Mouse (Mus musculus) erythroblast, embryonic 14.5 days (primary cell): ENCODE measurements at regions not wholly inside any gene's neighbourhood (a gene's known extent, or its start where the extent isn't known, plus 50 kb on each side); places are given as distances from the start of the nearest gene placed in this dataset.

ENCODE experiments used
- H3K27me3 ChIP-seq: 2 replicates; pipeline ENCODE4 v1.6.1; 2012; ENCODE audit warnings: inconsistent platforms; ENCODE audit not compliant: control insufficient read depth
- H3K36me3 ChIP-seq: 2 replicates; pipeline ENCODE4 v1.6.1; 2012; ENCODE audit warnings: mild to moderate bottlenecking, inconsistent platforms; ENCODE audit not compliant: control insufficient read depth
- H3K4me1 ChIP-seq: 2 replicates; pipeline ENCODE4 v1.6.1; 2012; ENCODE audit warnings: inconsistent platforms; ENCODE audit not compliant: control insufficient read depth
- H3K4me3 ChIP-seq: replicated peaks from 2 replicates; pipeline ENCODE3; 2012; ENCODE audit warnings: moderate library complexity, mild to moderate bottlenecking, inconsistent platforms
- H3K9me3 ChIP-seq: 2 replicates; pipeline ENCODE4 v1.6.1; 2012; ENCODE audit warnings: low read length, inconsistent platforms, mixed read lengths; ENCODE audit not compliant: control insufficient read depth
- GATA1 ChIP-seq: IDR thresholded peaks from 2 replicates; pipeline ENCODE4 v1.6.1; 2012; ENCODE audit warnings: low read length, inconsistent platforms, mixed read lengths
- TAL1 ChIP-seq: IDR thresholded peaks from 3 replicates; pipeline ENCODE4 v1.6.1; 2012; ENCODE audit warnings: low read length, inconsistent platforms, mixed read lengths

GRCm38 (mm10) chr12:79905828-79906737 is 206.7 kb downstream of the Zfp36l1 start:
- Histone ChIP-seq H3K4me1 (peaks cover 13% of the 10 kb centered on the region), H3K4me3 (no peak overlapping the region), H3K27me3 (no peaks in the 10 kb centered on the region), H3K36me3 (no peaks in the 10 kb centered on the region), H3K9me3 (no peaks in the 10 kb centered on the region)
- TF ChIP-seq TAL1 (no peak), GATA1 (no peak)

- no peak overlapping the region for H3K4me3 ChIP-seq
- no peaks in the 10 kb centered on the region for H3K27me3 ChIP-seq
- TF ChIP-seq GATA1: no peak
- no peak for TF ChIP-seq TAL1
- H3K36me3 ChIP-seq: no peaks in the 10 kb centered on the region
- H3K4me1 ChIP-seq: peaks cover 13% of the 10 kb centered on the region
- no peaks in the 10 kb centered on the region for H3K9me3 ChIP-seq
Measured at GRCm38 (mm10) chr12:79904913-79905549, 207.8 kb downstream of the Zfp36l1 start.

DNA sequence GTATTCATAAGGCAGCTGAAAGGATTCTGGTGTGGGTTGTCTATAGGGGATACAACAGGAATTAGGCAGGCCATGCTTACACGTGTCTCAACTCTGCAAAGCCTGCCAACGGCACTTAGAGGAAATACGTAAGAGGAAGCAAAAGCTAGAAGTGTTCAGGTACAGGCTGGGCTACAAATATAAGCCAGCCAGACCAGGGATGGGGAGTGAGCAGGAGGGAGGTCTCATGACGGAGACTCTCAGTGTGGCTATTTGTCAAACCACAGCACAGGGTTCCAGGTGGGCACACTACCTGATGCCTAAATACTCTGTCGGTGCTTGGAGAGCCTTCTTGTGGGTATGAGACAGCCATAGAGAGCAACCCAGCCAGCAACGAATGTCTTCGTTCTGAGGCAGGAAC is 210.1 kb downstream of the Zfp36l1 start:
- TF ChIP-seq GATA1 (no peak), TAL1 (no peak)
- Histone ChIP-seq H3K27me3 (no peaks in the 10 kb centered on the region), H3K9me3 (no peaks in the 10 kb centered on the region), H3K4me3 (no peak overlapping the region), H3K36me3 (no peaks in the 10 kb centered on the region), H3K4me1 (peaks cover 15% of the 10 kb centered on the region)

DNA sequence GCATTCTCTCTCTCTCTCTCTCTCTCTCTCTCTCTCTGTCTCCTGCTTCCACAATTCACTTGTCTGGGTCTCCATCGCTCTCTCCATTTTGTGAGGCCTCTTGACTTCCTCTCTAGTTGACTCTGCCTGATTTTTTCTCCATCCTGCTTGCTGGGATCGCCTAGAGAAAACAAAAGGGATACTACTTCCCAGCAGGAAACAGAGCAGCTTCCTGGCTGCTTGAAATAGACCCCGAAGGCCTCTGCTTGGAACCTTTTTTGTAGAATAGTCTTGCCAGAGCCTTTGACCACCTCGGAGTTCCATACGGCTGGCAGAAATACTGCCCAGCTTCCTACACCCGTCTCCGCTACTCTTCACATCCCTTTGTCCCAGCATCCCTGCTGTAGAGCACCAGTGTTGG is 210.7 kb downstream of the Zfp36l1 start:
- Histone ChIP-seq H3K27me3 (no peaks in the 10 kb centered on the region), H3K4me1 (peaks cover 9% of the 10 kb centered on the region), H3K36me3 (no peaks in the 10 kb centered on the region), H3K9me3 (no peaks in the 10 kb centered on the region), H3K4me3 (no peak overlapping the region)
- TF ChIP-seq GATA1 (no peak), TAL1 (no peak)

DNA sequence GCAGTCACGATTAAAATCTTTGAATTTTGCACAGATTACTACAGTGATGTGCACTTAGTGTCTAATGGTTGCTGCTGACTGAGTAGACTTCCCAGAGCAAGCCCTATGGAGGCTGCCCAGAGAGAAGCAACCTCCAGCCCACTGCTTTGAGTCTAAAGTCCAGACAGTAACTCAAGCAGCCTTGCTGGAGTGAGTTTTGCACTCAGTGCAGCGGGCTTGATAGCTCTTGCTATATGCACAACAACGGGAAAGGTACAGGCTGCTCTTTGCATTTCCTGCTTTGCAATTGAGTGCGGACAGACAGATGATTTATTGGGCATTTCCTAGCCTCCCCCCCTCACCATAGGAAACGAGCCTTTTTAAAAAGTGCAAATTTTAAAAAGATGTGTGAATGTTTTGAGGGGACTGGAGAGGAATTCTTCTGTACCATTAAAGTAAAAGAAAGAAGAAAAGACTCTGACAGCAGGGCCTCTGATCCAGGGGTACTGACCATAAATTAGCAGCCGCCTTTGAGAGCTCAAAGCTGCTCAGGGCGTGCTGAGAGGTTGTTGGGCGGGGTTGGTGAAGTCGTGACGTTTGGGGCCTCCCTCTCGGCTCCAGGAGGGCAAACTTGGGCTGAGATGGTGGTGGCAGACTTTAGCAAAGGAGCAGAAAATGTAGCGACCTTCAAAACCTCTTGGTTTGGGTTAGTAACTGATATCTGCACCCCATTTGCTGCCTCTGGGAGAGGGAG is 214.4 kb downstream of the Zfp36l1 start:
- no peak for TF ChIP-seq TAL1
- H3K27me3 ChIP-seq: no peaks in the 10 kb centered on the region
- peaks cover 2% of the 10 kb centered on the region for H3K4me1 ChIP-seq

DNA sequence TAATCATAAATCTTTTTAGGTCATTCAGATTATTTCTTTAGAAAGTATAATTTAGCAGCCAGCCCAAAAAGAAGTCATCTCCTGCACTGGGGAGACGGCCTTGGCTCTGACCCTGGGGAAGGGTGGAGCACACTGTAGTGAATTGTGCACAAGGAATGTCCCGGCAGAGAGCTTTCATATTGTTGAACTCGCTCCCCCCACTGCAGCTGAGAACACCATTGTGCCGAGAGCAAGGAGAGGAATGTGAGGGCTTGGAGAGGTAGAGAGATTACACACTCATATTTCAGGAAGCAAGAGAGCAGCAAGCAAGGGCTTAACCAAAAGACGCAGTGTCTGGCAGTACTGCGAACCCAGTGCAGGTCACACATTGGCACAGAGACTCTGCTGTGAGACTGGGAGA is 216.8 kb downstream of the Zfp36l1 start:
- peaks cover 2% of the 10 kb centered on the region for H3K4me1 ChIP-seq
- H3K9me3 ChIP-seq: no peaks in the 10 kb centered on the region
- H3K4me3 ChIP-seq: no peak overlapping the region
- no peaks in the 10 kb centered on the region for H3K27me3 ChIP-seq
- TF ChIP-seq GATA1: no peak
- no peak for TF ChIP-seq TAL1
- H3K36me3 ChIP-seq: no peaks in the 10 kb centered on the region

More for the DNA sequence above, 214.4 kb downstream of the Zfp36l1 start:
- H3K9me3 ChIP-seq: no peaks in the 10 kb centered on the region
- H3K36me3 ChIP-seq: no peaks in the 10 kb centered on the region
- no peak overlapping the region for H3K4me3 ChIP-seq

- no peaks in the 10 kb centered on the region for H3K36me3 ChIP-seq
Measured at GRCm38 (mm10) chr12:79895324-79895723, 217.5 kb downstream of the Zfp36l1 start.

GRCm38 (mm10) chr12:79892871-79893270 is 219.9 kb downstream of the Zfp36l1 start:
- H3K27me3 ChIP-seq: no peaks in the 10 kb centered on the region
- no peak overlapping the region for H3K4me3 ChIP-seq
- no peaks in the 10 kb centered on the region for H3K9me3 ChIP-seq
- H3K36me3 ChIP-seq: no peaks in the 10 kb centered on the region
- no peaks in the 10 kb centered on the region for H3K4me1 ChIP-seq
- TF ChIP-seq GATA1 (no peak), TAL1 (no peak)

More at GRCm38 (mm10) chr12:79895324-79895723, 217.5 kb downstream of the Zfp36l1 start:
- no peak overlapping the region for H3K4me3 ChIP-seq
- peaks cover 2% of the 10 kb centered on the region for H3K4me1 ChIP-seq
- TF ChIP-seq GATA1: no peak
- TF ChIP-seq TAL1: no peak
- no peaks in the 10 kb centered on the region for H3K27me3 ChIP-seq
- no peaks in the 10 kb centered on the region for H3K9me3 ChIP-seq

GRCm38 (mm10) chr12:79891942-79892341 is 220.9 kb downstream of the Zfp36l1 start:
- Histone ChIP-seq H3K4me3 (no peak overlapping the region), H3K36me3 (no peaks in the 10 kb centered on the region), H3K9me3 (no peaks in the 10 kb centered on the region), H3K27me3 (no peaks in the 10 kb centered on the region), H3K4me1 (no peaks in the 10 kb centered on the region)
- TF ChIP-seq GATA1: no peak
- no peak for TF ChIP-seq TAL1
